In genomic region chr6:13884877-13885592, GRCm38 (mm10) we compare ENCODE assay signal across 9 mouse cellular contexts. TPM values are rescaled to one million over a fixed set of nuclear protein-coding genes. Genes with fewer than 3 reads are reported as not detected.
"Had no signal": no experiment of that assay in that cellular context is flagged by ENCODE, and none has a peak within 500 bp of the region (broad histone marks: within the 10 kb centered on the region; RNA-seq: fewer than 3 reads in every experiment).

No protein-coding gene starts in this region.

- DNase-seq: kidney, postnatal 36 days; layer of hippocampus, adult 9-11 months; layer of hippocampus, postnatal 36 days; left cerebral cortex, postnatal 4 days; lung, adult 18-20 months; thymus, adult 2 months; thymus, postnatal 25 days had no signal

RNA-seq across cellular contexts. Expression of gene Gpr85, which starts 45.3 kb away (rescaled TPM):
- total RNA-seq: liver, adult 2 months; megakaryocyte-erythroid progenitor cell, adult 5-6 weeks had no signal
